Mouse (Mus musculus): ENCODE measurements at regions not wholly inside any gene's neighbourhood (a gene's known extent, or its start where the extent isn't known, plus 50 kb on each side); places are given as distances from the start of the nearest gene placed in this dataset.
"Not testable (repeated sequence)": the region's sequence is repeated elsewhere in the genome, so short reads cannot be mapped to it uniquely, and the experiment has no call there.

DNA sequence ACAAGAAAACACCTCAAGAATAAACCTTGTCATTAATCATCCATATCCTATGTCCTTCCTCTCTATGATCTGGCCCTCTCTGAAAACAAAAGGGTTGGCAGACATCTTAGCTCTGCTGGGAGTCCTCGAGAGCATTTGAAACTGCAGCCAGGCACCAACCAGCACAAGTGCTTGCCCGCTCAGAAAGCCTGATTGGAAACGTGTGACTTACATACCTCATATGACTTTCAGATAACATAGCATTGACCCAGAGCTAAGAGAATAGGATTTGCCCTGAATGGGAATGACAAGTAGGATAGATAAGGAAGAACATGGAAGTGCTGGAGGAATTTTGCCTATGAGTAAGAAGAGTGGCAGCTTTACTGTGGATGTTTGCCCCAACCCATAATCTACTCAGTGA, 447.1 kb upstream of the Dab2 start:
- DNase-seq (ENCODE audit: low spot score in 2 of 2): no peak

DNA sequence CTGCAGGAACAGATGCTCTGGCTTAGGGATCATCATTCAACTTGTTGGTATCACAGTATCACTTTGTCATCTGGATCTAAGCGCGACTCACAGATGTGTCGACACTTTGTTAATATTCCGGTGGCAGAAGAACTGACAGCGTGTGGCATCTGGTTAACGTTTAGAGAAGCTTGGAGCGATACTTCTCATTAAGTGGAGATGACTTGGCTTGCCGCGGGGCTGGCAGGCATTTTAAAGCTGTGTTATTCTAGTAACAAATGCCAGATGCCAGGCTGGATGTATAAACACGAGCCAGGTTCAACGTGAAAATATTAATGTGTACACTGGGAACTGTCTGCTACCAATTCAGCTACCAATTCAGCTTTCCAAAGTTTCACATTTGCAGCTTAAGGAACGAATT, 430.3 kb upstream of the Dab2 start:
- DNase-seq (ENCODE audit: low spot score in 2 of 2): no peak

GRCm38 (mm10) chr15:5869866-5870265, 429.7 kb upstream of the Dab2 start:
- DNase-seq (ENCODE audit: low spot score in 2 of 2): peak in 1 of 2 experiments; percentile 1

GRCm38 (mm10) chr15:5872042-5872441, 427.5 kb upstream of the Dab2 start:
- no peak for DNase-seq (ENCODE audit: low spot score in 2 of 2)

- DNase-seq (ENCODE audit: low spot score in 2 of 2): no peak
These were observed 421.8 kb upstream of the Dab2 start for GRCm38 (mm10) chr15:5877749-5878148.

- no peak for DNase-seq (ENCODE audit: low spot score in 2 of 2)
These were observed 408.4 kb upstream of the Dab2 start for GRCm38 (mm10) chr15:5891188-5891587.

GRCm38 (mm10) chr15:5892034-5892433, 407.6 kb upstream of the Dab2 start:
- no peak for DNase-seq (ENCODE audit: low spot score in 2 of 2)

- DNase-seq (ENCODE audit: low spot score in 2 of 2): not testable (repeated sequence)
These were observed 403.7 kb upstream of the Dab2 start for GRCm38 (mm10) chr15:5895688-5896470.

GRCm38 (mm10) chr15:5915261-5915660, 384.3 kb upstream of the Dab2 start:
- DNase-seq (ENCODE audit: low spot score in 2 of 2): peak; percentile 5 to 15

DNA sequence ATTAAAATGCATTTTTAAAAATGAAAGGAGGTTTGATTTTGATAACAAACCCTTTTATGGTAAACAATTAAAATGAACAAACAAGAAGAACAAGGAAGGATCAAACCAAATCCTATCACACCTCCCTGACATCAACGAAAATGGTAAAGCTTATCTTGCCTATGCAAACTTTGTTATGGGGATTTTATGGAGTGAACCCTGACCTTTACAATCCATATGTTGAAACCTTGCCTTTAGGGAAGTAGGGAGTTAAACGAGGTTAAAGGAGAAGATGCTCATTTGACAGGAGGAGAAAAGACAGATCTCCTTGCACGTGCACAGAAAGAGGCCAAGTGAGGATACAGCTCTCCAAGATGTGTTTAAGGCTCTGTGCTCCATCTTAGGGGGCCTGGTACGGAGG, 379.5 kb upstream of the Dab2 start:
- DNase-seq (ENCODE audit: low spot score in 2 of 2): no peak

GRCm38 (mm10) chr15:5927768-5928167, 371.8 kb upstream of the Dab2 start:
- DNase-seq (ENCODE audit: low spot score in 2 of 2): no peak

DNA sequence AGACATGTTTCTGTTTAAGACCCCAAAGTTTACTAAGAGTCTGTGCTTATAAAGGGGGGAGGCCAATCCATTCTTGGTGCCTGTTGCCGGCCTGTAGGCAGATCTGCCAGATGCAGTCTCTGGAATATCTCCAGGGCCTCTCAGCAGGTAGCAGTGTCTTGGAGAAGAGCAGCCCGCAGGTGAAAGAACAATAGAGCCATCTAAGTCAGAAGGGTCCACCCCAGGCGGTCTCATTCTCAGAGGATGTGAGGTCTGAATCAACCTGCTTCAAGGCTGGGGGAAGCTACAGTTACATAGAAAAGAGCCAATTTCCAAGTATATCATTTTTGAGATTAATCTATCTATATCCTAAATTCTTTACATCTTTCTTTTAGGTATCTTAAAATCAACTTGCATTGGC, 366.0 kb upstream of the Dab2 start:
- DNase-seq (ENCODE audit: low spot score in 2 of 2): no peak

GRCm38 (mm10) chr15:5940945-5941344, 358.6 kb upstream of the Dab2 start:
- no peak for DNase-seq (ENCODE audit: low spot score in 2 of 2)

DNA sequence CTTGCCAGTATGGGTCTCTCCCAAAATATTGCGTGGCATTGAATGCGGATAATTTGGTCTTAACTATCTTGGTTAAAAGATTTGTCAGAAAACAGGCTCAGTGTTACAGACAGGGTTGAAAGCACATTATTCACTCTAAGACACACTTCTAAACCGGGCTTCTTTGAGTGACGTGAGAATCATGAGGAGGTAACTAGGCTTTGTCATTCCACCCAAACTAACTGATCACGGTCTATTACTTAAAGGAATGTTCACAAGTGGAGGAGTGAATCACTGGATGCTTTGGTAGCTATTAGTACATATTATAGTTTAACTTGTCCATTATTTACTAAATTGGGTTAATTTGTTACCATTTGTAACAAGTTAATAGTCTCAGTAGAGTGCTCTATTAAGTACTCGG, 352.9 kb upstream of the Dab2 start:
- DNase-seq (ENCODE audit: low spot score in 2 of 2): no peak

DNA sequence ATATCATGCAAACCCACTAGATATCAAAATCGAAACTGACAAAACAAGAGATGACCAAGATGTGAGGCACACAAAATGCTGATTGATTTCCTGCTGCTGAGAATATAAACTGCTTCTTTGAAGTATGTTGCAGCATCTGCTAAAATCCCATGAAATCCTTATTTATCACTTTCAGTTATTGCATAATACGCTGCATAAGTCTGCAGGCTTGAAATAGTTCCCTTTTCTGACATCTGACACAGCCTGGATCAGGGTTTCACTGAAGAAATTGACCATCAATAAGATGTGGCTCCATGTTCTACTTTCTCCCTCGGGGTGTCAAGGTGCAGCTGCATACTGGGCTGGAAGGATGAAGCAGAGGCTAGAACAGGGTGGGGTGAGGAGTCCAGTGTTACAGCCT, 348.7 kb upstream of the Dab2 start:
- DNase-seq (ENCODE audit: low spot score in 2 of 2): no peak

DNA sequence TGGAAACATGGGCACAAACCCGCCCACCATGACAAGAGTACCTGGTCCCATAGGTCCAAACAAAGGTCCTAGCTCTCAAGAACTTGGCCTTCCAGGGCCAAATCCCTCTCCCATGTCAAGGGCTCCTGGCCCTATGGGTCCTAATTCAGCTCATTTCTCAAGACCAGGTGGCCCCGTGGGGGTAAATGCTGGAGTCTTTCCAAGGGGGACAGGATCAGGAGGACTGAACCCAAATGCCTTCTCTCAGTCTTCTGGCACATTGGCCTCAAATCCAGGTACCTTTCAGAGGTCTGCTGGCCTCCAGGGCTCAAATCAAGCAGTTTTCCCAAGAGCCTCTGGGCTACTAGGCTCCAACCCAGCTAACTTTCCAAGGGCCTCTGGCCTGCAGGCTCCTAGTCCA, 347.9 kb upstream of the Dab2 start:
- peak in 1 of 2 experiments; percentile 15 for DNase-seq (ENCODE audit: low spot score in 2 of 2)

- no peak for DNase-seq (ENCODE audit: low spot score in 2 of 2)
These were observed 346.5 kb upstream of the Dab2 start for GRCm38 (mm10) chr15:5953106-5953505.

DNA sequence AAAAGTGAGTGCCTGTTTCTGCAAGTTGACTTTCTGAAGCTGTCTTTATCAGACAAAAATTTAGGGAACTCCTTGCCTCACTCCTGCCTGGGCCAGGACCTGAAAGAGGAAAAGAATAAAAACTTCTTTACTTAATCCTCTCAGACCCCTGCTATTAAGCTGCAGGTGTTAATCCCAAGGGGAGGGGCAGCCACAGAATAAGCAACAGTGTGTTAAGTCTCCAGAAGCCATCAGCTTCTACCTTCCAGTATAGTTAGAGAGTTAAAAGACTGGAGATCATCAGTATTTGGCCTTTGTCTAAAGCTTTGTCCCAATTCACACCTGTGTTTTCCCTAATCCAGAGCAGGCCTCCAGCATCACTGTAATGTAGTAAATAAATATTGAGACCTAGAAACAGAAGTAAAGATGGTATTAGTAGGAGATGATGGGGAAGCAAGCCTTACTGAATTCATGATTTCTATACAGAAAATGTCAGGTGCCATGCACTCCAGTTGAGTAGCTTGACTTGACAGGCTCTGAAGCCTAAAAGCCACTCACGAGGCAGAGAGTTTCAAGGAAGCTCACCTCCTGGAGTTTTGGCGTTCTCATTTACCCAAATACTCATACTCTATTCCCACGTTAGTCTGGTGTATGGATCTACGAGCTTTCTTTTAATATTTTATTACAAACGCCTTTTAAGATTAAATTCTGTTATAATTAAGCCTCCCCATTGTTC, 308.1 kb upstream of the Dab2 start:
- no peak for DNase-seq (ENCODE audit: low spot score in 2 of 2)

- DNase-seq (ENCODE audit: low spot score in 2 of 2): not testable (repeated sequence)
These were observed 307.4 kb upstream of the Dab2 start for GRCm38 (mm10) chr15:5992146-5992545.

DNA sequence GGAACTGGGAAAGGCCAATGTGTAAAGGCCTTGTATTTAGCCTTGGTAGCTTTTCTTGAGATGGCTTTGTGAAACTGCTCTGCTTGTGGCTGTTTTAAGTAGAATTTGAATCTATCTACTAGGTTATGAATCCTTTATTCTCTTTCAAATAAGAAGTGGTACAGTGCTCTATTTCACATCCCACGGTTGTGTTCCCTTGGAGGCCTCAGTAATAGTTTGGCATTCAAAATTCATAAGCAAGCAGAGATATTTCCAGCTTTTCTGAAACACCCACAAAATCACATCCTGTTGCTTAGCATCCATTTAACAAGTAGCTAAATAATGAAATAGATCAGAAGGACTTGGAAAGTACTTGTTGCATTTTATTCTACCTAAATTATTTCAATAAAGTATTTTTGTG, 298.8 kb upstream of the Dab2 start:
- DNase-seq (ENCODE audit: low spot score in 2 of 2): no peak

DNA sequence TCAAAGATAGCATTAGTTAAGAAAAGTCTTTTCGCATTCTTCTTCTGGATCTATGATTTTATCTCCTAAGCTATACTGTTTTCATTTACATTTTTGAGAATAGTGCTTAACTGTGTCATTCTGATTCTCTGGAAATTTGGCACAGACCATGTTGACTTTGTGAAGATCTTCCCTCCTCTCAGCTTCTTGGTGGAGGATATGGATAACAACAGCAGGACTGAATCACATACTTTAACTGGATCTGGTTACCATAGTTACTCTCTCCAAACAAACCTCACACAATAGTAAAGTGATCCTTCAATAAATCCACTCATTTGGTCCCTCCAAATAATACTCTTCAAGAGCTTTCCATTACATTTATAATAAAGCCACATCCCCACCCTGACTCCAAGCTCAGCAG, 298.2 kb upstream of the Dab2 start:
- no peak for DNase-seq (ENCODE audit: low spot score in 2 of 2)

GRCm38 (mm10) chr15:6014982-6015381, 284.6 kb upstream of the Dab2 start:
- DNase-seq (ENCODE audit: low spot score in 2 of 2): no peak

- peak in 1 of 2 experiments; percentile 3 for DNase-seq (ENCODE audit: low spot score in 2 of 2)
These were observed 282.9 kb upstream of the Dab2 start for GRCm38 (mm10) chr15:6016637-6017049.

Measured in urinary bladder, postnatal 36 days (tissue).